Mouse (Mus musculus) intestine, embryonic 15.5 days (tissue): ENCODE data around the gene Ifng. TPM values are rescaled to one million over a fixed set of nuclear protein-coding genes. Genes with fewer than 3 reads are reported as not detected.

Experiments
- ATAC-seq: fragments of 200-750 bp; cut with Nextera tagmentation; 2 replicates; pipeline ENCODE4 v1.8.0; 2017; ENCODE audit warnings: moderate TSS enrichment, moderate library complexity
- H3K27ac ChIP-seq: fragments of 300-500 bp; sonication (generic); 2 replicates; pipeline ENCODE4 v1.5.1; 2015; ENCODE audit warnings: mild to moderate bottlenecking, inconsistent platforms
- H3K27me3 ChIP-seq: fragments of 300-500 bp; sonication (generic); replicated peaks from 2 replicates; pipeline ENCODE4 v1.6.1; 2015; ENCODE audit warnings: inconsistent platforms
- H3K36me3 ChIP-seq: fragments of 300-500 bp; sonication (generic); 2 replicates; pipeline ENCODE4 v1.6.1; 2015; ENCODE audit warnings: inconsistent platforms
- H3K4me1 ChIP-seq: fragments of 300-500 bp; sonication (generic); replicated peaks from 2 replicates; pipeline ENCODE4 v1.6.1; 2015; ENCODE audit warnings: inconsistent platforms
- H3K4me2 ChIP-seq: fragments of 300-500 bp; sonication (generic); replicated peaks from 2 replicates; pipeline ENCODE4 v1.6.1; 2015; ENCODE audit warnings: mild to moderate bottlenecking, inconsistent platforms
- H3K4me3 ChIP-seq: fragments of 300-500 bp; sonication (generic); replicated peaks from 2 replicates; pipeline ENCODE4 v1.5.1; 2015; ENCODE audit warnings: inconsistent platforms
- H3K9ac ChIP-seq: fragments of 300-500 bp; sonication (generic); 2 replicates; pipeline ENCODE4 v1.6.1; 2015; ENCODE audit warnings: inconsistent platforms
- H3K9me3 ChIP-seq: fragments of 300-500 bp; sonication (generic); 2 replicates; pipeline ENCODE4 v1.6.1; 2016; ENCODE audit warnings: inconsistent platforms
- WGBS: fragments of 180-500 bp; shearing (Covaris S2); methylation state at CpG from one replicate; pipeline ENCODE4 v1.1.7; 2015; 5-methylcytosine and 5-hydroxymethylcytosine counted together
- polyA plus RNA-seq: library from polyadenylated mRNA; unstranded; fragments of >200 nt; fragmentation: Nextera tagmentation; extraction: Ambion mirVana; gene quantifications from 2 replicates; pipeline ENCODE4 v1.2.1, GENCODE M21; 2015

Ifng gene
- polyA plus RNA-seq, 1 experiment from 2014 or later: not detected

GRCm38 (mm10) chr10:118495362-118495761 is 54.5 kb downstream of the Ifng start:
- 80% methylated on average over 1 of the region's 1 CpGs for whole genome bisulfite sequencing
- H3K36me3 ChIP-seq: no peaks in the 10 kb centered on the region
- H3K4me2 ChIP-seq: no peak overlapping the region
- no peaks in the 10 kb centered on the region for H3K9me3 ChIP-seq
- no peak for ATAC-seq
- no peak overlapping the region for H3K4me3 ChIP-seq
- no peaks in the 10 kb centered on the region for H3K27me3 ChIP-seq
- H3K4me1 ChIP-seq: no peaks in the 10 kb centered on the region
- H3K9ac ChIP-seq: no peak overlapping the region
- H3K27ac ChIP-seq: no peak overlapping the region

Other genes starting within 250 kb of the Ifng start
- not detected in 2 replicates for gene Il22, start 236.1 kb upstream of the Ifng start, polyA plus RNA-seq
- gene Gm32717, start 200.3 kb upstream of the Ifng start, polyA plus RNA-seq: not detected in 2 replicates
- not detected in 2 replicates for gene Gm32802, start 182.4 kb upstream of the Ifng start, polyA plus RNA-seq
- gene Iltifb, start 146.0 kb upstream of the Ifng start, polyA plus RNA-seq: not detected in 2 replicates
- not detected in 2 replicates for gene Gm9040, start 114.1 kb upstream of the Ifng start, polyA plus RNA-seq
- gene Gm9044, start 108.6 kb upstream of the Ifng start, polyA plus RNA-seq: not detected in 2 replicates
- gene Gm9045, start 103.2 kb upstream of the Ifng start, polyA plus RNA-seq: not detected in 2 replicates
- not detected in 2 replicates for gene Gm9046, start 97.8 kb upstream of the Ifng start, polyA plus RNA-seq
- gene Gm9048, start 92.4 kb upstream of the Ifng start, polyA plus RNA-seq: not detected in 2 replicates
- not detected in 2 replicates for gene Gm9049, start 86.9 kb upstream of the Ifng start, polyA plus RNA-seq